Comparison of ENCODE assay signal across 8 mouse cellular contexts in the genomic region with DNA sequence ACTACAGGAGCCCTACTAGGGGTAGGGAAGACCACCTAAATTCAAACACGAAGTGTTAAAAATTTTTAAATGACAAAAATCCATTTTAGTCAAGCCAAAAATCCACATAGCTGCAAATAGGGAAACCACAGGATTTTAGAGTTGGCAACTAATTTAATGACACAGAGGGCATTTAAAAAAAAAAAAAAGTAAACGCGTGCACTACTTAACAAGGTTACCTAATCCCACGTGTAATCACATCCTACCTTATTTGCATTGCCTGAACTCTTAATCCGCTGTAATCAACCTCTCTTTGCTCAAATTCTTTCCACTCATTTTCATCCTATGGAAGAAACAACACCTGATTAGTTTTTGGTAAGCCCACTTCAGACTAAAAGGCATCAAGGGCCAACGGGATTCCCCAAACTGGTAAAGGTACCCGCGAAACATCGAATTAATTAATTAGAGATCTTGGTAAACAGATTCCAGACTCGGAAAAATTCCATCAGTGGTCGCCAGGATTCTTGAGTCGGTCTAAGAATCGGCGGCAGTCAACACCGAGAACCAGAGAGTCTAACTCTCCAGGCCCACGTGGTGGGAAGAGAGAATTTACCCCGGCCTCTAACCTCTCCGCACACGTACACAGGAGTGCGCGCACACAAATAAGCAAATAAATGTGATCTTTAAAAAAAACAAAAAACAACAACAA. TPM values are rescaled to one million over a fixed set of nuclear protein-coding genes. Genes with fewer than 3 reads are reported as not detected.
A peak's percentile ranks its signal among the peaks of the same experiment; 100 is the strongest.
DNase-seq lines count a peak whose midpoint lies in the region; ATAC-seq and TF ChIP-seq lines count a peak whose summit lies in the region.

No protein-coding gene starts in this region.

- intact Hi-C loops in gastrocnemius, adult 2 months (cut with DNase I): loop anchor here (10.0 kb wide), 1 partner anchor 641 kb away; a partner anchor contains a TSS
- intact Hi-C loops in gastrocnemius, postnatal 36 days (cut with DNase I): loop anchor here (2.0 to 5.0 kb wide), 2 partner anchors 35 to 47 kb away; no protein-coding TSS in a partner anchor

- WGBS in forebrain, embryonic 11.5 days: 2% methylated on average over 21 of the region's 21 CpGs
- WGBS in lung, embryonic 15.5 days: 1% methylated on average over 21 of the region's 21 CpGs
- 2% methylated on average over 21 of the region's 21 CpGs for WGBS in stomach, embryonic 15.5 days

- peak; percentile 30 for DNase-seq in gastrocnemius, adult 2 months
- no peak for DNase-seq in gastrocnemius, postnatal 36 days
- DNase-seq in NIH3T3 (ENCODE audit: low read depth): peak; percentile 46
- DNase-seq in forebrain, embryonic 11.5 days (ENCODE audit: low spot score): no peak
- peak; percentile 24 for DNase-seq in kidney, adult 11 months
- no peak for DNase-seq in right cerebral cortex, postnatal 14 days

- no peaks in the 10 kb centered on the region for H3K9me3 ChIP-seq in forebrain, embryonic 11.5 days (ENCODE audit: control insufficient read depth, low read length)
- no peaks in the 10 kb centered on the region for H3K9me3 ChIP-seq in lung, embryonic 15.5 days
- no peaks in the 10 kb centered on the region for H3K9me3 ChIP-seq in stomach, embryonic 15.5 days

- no peaks in the 10 kb centered on the region for H3K27me3 ChIP-seq in forebrain, embryonic 11.5 days (ENCODE audit: control insufficient read depth, insufficient read depth, low read length)
- no peaks in the 10 kb centered on the region for H3K27me3 ChIP-seq in lung, embryonic 15.5 days
- no peaks in the 10 kb centered on the region for H3K27me3 ChIP-seq in stomach, embryonic 15.5 days (replicated peaks)

- peaks cover 3% of the 10 kb centered on the region for H3K4me1 ChIP-seq in forebrain, embryonic 11.5 days (replicated peaks; ENCODE audit: control insufficient read depth, insufficient read depth, low read length)
- H3K4me1 ChIP-seq in lung, embryonic 15.5 days: peaks cover 16% of the 10 kb centered on the region
- H3K4me1 ChIP-seq in stomach, embryonic 15.5 days: peaks cover 7% of the 10 kb centered on the region

- peak overlapping the region; percentile 95 for H3K4me3 ChIP-seq in gastrocnemius, adult 2 months
- H3K4me3 ChIP-seq in forebrain, embryonic 11.5 days (ENCODE audit: low read depth, low read length): peak overlapping the region; percentile 88
- H3K4me3 ChIP-seq in lung, embryonic 15.5 days: peak overlapping the region; percentile 96
- peak overlapping the region; percentile 80 for H3K4me3 ChIP-seq in stomach, embryonic 15.5 days (replicated peaks)

- H3K4me2 ChIP-seq in forebrain, embryonic 11.5 days (ENCODE audit: low read depth, low read length, severe bottlenecking): peak overlapping the region; percentile 90
- peak overlapping the region; percentile 70 for H3K4me2 ChIP-seq in lung, embryonic 15.5 days
- peak overlapping the region; percentile 76 for H3K4me2 ChIP-seq in stomach, embryonic 15.5 days

- peak overlapping the region; percentile 96 for H3K9ac ChIP-seq in forebrain, embryonic 11.5 days (ENCODE audit: low read length)
- H3K9ac ChIP-seq in lung, embryonic 15.5 days: peak overlapping the region; percentile 98
- peak overlapping the region; percentile 84; the same call in 1 of the 2 replicates for H3K9ac ChIP-seq in stomach, embryonic 15.5 days

- peak overlapping the region; percentile 97 for H3K27ac ChIP-seq in gastrocnemius, adult 2 months
- no peak overlapping the region; the same call in 1 of the 2 replicates for H3K27ac ChIP-seq in forebrain, embryonic 11.5 days (ENCODE audit: low read depth, low read length)
- no peak overlapping the region; the same call in 1 of the 2 replicates for H3K27ac ChIP-seq in lung, embryonic 15.5 days
- peak overlapping the region; percentile 97; the same call in 1 of the 2 replicates for H3K27ac ChIP-seq in stomach, embryonic 15.5 days

- no peak for ATAC-seq in forebrain, embryonic 11.5 days (replicated peaks; ENCODE audit: low FRiP score)
- ATAC-seq in lung, embryonic 15.5 days (ENCODE audit: borderline replicate concordance, extremely low read depth, low FRiP score, low TSS enrichment): no peak
- no peak for ATAC-seq in stomach, embryonic 15.5 days (ENCODE audit: insufficient read depth, low FRiP score, low read depth)

- no peak for TF ChIP-seq CTCF in gastrocnemius, adult 2 months (IDR thresholded peaks at IDR 0.05)

- H3K36me3 ChIP-seq in forebrain, embryonic 11.5 days (ENCODE audit: control insufficient read depth, insufficient read depth, low read length): no peaks in the 10 kb centered on the region; the same call in 1 of the 2 replicates
- peaks cover 25% of the 10 kb centered on the region for H3K36me3 ChIP-seq in lung, embryonic 15.5 days
- peaks cover 11% of the 10 kb centered on the region; the same call in 1 of the 2 replicates for H3K36me3 ChIP-seq in stomach, embryonic 15.5 days

RNA-seq across cellular contexts. Expression of a gene that starts 1.8 kb away (rescaled TPM):
- total RNA-seq in gastrocnemius, adult 2 months (2021): 100 to 1,000 TPM; 186 to 246 TPM
- 100 to 1,000 TPM; 162 to 200 TPM for total RNA-seq in gastrocnemius, postnatal 36 days (2021)
- 150 and 153 TPM in 2 replicates for polyA plus RNA-seq in forebrain, embryonic 11.5 days (2014; fragmentation: Nextera tagmentation; extraction: Ambion mirVana)
- polyA plus RNA-seq in lung, embryonic 15.5 days (2015; fragmentation: Nextera tagmentation; extraction: Ambion mirVana): 103 and 108 TPM in 2 replicates
- 90.6 and 98.6 TPM in 2 replicates for polyA plus RNA-seq in stomach, embryonic 15.5 days (2015; fragmentation: Nextera tagmentation; extraction: Ambion mirVana)

RNA-seq across cellular contexts. Expression of a gene that starts 58.9 kb away (rescaled TPM):
- 1 to 10 TPM; 6.1 to 6.7 TPM for total RNA-seq in gastrocnemius, adult 2 months (2021)
- total RNA-seq in gastrocnemius, postnatal 36 days (2021): 1 to 10 TPM; 6.1 to 7.7 TPM
- 107 and 119 TPM in 2 replicates for polyA plus RNA-seq in forebrain, embryonic 11.5 days (2014; fragmentation: Nextera tagmentation; extraction: Ambion mirVana)
- polyA plus RNA-seq in lung, embryonic 15.5 days (2015; fragmentation: Nextera tagmentation; extraction: Ambion mirVana): 73.6 and 75.2 TPM in 2 replicates
- polyA plus RNA-seq in stomach, embryonic 15.5 days (2015; fragmentation: Nextera tagmentation; extraction: Ambion mirVana): 55.9 and 62.2 TPM in 2 replicates

RNA-seq across cellular contexts. Expression of a gene that starts 59.0 kb away (rescaled TPM):
- not detected for total RNA-seq in gastrocnemius, adult 2 months (2021)
- not detected for total RNA-seq in gastrocnemius, postnatal 36 days (2021)
- polyA plus RNA-seq in forebrain, embryonic 11.5 days (2014; fragmentation: Nextera tagmentation; extraction: Ambion mirVana): 2.5 and 2.9 TPM in 2 replicates
- 1.9 and 2.9 TPM in 2 replicates for polyA plus RNA-seq in lung, embryonic 15.5 days (2015; fragmentation: Nextera tagmentation; extraction: Ambion mirVana)
- 3.2 and 6.6 TPM in 2 replicates for polyA plus RNA-seq in stomach, embryonic 15.5 days (2015; fragmentation: Nextera tagmentation; extraction: Ambion mirVana)

Comparison
In these comparisons a context has a peak if more than half of its experiments do, and no peak if none do; other contexts are left out.
1. DNase-seq: peak in gastrocnemius, adult 2 months (single experiment), NIH3T3 (single experiment) and kidney, adult 11 months (single experiment); none in gastrocnemius, postnatal 36 days (0 of 2), forebrain, embryonic 11.5 days (single experiment) and right cerebral cortex, postnatal 14 days (single experiment).
2. H3K27ac ChIP-seq: peak in gastrocnemius, adult 2 months (single experiment) and stomach, embryonic 15.5 days (single experiment); none in forebrain, embryonic 11.5 days (single experiment) and lung, embryonic 15.5 days (single experiment).
3. Peak in every context shown above with its lines, with median percentiles within 50 percentile points of each other: H3K4me3 ChIP-seq, H3K4me2 ChIP-seq and H3K9ac ChIP-seq.